Mouse (Mus musculus): ENCODE data around the gene Aasdh.

The Aasdh gene

GRCm38 (mm10) chr5:76910807-76911206, 5.5 kb upstream of the Aasdh start:
- no peak for DNase-seq (ENCODE audit: low spot score)

- no peak for DNase-seq (ENCODE audit: low spot score)
These were observed 813 bp upstream of the Aasdh start for GRCm38 (mm10) chr5:76906155-76906499.

GRCm38 (mm10) chr5:76904713-76905404, 455 bp downstream of the Aasdh start:
- DNase-seq (ENCODE audit: low spot score) = no peak

DNA sequence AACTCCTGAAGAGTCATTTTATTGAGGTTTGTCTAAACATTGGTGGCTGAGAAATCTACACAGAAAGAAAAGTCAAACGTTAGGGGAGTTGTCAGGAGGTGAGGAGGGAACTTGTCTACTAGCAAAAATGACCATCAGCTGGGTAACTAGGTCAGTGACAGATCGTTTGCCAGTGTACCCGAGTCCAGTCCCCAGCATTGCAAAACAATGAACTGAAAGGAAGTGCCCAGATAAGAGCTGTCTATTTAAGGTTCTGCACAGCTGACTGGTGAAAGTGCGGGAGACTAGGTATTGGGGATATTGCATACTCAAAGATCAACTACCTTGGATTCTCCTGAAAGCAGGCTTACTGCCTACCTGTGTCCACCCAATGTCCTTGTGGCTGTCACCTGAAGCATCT, 3.2 kb downstream of the Aasdh start:
- DNase-seq (ENCODE audit: low spot score) = no peak

DNA sequence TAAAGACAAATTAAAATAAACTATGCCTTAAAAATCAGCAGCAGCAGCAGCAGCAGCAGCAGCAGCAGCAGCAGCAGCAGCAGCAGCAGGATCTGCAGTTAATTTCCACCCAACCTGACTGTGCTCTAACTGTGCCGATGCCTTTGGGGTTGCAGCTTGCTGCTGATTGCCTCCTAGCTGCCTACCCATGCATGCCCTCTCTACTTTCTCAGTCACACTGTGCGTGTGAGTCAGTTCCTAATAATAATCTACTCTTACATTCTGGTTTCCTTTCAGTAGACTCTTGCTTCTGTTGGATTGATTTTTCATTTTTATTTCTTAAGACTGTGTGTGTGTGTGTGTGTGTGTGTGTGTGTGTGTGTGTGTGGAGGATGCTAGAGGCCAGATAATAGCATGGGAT, 12.2 kb downstream of the Aasdh start:
- DNase-seq (ENCODE audit: low spot score) = no peak

DNA sequence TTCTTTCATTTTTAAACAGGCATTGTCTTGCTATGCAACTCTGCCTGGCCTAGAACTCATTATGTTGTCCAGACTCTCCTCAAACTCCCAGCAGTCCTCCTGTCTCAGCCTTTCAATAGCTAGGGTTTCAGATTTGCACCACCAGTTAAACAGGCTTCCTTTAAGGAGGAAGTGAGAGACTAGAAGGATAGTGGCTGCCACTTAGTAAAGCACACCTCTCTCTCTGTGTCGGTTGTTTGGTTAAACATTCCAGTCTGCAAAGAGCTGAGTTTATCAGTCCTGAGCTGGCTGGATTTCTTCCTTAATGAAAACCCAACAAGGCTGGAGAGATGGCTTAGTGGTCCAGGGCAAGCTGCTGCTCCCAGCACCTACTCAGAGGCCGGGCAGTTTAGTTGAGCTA, 12.7 kb downstream of the Aasdh start:
- no peak for DNase-seq (ENCODE audit: low spot score)

DNA sequence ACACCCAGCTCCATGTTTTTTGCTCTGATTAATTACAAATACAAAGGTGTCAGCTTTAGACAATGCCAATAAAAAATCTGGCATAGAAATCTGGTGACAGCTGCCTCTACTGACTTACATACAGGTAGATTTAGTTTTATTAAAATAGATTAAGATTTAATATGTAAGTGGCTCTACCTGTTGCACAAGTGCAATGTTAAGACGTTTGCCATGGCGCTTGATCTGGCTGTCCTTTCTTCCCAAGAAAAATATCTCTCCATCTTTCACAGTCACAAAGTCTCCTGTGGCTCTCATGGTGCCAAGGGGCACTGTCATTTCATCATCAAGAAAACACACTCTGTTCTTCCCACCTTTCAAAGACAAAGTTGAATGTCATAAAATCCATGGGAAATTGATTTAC, 18.3 kb downstream of the Aasdh start:
- no peak for DNase-seq (ENCODE audit: low spot score)

- DNase-seq (ENCODE audit: low spot score) = no peak
These were observed 21.2 kb downstream of the Aasdh start for GRCm38 (mm10) chr5:76884107-76884506.

DNA sequence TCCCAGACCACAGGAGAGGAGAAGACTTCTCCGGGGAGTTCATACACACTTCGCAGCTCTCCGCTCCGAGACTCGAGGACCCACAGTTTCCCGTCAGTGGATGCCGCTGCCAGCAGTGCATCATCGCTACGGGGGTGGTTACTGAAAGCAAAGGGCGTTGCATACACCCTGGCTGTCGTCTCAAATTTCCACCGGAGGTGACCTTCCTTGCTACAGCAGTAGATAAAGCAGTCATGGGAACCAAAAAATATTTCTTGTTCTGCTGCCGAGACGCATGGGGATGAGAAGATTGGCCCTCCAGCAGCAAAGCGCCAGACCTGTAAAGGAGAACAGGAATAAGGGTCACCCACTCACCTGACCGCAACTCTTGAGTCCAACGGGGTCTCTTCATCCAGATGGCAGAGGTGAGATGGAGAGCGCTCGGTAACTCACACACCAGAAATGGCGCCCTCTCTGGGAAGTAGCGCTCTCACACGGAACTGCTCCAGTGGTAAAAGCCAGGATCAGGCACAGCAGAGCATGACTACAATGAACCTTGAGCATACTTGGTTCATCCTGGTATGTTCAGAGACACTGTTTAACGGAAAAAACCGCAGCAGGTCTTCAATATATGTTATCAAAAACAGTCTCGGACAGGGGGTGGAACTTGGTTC, 29.1 kb downstream of the Aasdh start:
- DNase-seq (ENCODE audit: low spot score) = no peak

GRCm38 (mm10) chr5:76869553-76869952, 35.8 kb downstream of the Aasdh start:
- no peak for DNase-seq (ENCODE audit: low spot score)

DNA sequence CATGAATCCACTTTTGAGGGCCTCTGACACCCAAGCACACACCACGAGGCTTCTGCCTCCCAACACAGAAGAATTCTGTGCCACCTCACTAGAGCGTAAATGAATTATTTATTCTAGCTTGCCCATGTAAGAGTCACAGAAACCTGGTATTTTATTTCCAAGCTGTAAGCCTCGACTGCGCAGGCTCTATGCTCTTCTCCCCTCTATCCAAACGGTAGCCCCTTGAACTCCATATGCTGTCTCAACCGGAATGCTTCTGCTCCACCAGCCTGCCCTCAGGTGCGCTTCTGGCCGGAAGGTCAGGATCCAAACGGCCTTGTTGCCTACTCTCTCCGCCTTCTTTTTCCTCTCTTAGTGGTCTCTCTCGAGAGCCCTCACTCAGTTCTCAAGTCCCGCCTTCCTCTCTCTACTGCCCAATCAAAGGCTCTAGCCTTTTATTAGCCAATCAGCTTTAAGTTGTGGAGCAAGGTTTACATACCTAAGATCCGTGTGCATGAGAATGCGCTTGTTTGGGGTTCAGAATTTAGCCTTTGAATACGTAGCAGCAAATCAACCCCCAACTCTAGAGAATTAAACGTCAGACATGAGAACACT, 36.5 kb downstream of the Aasdh start:
- no peak for DNase-seq (ENCODE audit: low spot score)

DNA sequence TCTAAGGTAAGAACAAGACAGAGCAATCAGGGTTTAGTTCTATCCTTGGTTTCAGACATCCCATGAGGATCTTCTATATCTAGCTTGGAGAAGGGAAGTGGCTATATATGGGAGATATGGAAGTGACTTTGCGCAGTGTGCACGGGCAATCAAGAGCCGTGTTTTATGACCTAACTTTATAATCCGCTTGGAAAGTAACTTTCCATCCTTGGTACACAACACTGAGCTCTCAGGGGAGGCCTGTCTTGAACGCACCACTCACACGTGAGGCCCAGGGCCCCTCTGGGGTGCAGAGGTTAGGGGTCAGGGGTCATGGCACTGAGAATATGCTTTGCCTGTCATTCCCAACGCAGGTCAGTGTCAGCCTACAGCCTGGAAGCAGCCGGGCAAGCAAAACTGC, 38.5 kb downstream of the Aasdh start:
- DNase-seq (ENCODE audit: low spot score) = no peak

DNA sequence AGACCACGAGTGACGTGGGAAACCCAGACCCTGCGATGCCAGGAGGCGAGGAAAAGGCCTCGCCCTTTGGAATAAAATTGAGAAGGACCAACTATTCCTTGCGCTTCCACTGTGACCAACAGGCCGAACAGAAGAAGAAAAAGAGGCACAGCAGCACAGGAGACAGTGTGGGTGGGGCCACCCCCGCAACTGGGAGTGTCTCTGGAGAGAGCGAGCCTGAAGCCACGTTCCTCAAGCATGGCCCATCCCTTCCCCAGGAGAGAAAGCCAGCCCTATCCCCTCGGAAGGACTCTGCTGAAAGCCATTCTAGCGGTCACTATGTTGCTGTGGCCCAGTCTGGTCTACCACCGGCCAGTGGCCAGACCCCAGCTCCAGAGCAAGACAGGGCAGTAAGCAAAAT, 46.9 kb downstream of the Aasdh start:
- no peak for DNase-seq (ENCODE audit: low spot score)

DNA sequence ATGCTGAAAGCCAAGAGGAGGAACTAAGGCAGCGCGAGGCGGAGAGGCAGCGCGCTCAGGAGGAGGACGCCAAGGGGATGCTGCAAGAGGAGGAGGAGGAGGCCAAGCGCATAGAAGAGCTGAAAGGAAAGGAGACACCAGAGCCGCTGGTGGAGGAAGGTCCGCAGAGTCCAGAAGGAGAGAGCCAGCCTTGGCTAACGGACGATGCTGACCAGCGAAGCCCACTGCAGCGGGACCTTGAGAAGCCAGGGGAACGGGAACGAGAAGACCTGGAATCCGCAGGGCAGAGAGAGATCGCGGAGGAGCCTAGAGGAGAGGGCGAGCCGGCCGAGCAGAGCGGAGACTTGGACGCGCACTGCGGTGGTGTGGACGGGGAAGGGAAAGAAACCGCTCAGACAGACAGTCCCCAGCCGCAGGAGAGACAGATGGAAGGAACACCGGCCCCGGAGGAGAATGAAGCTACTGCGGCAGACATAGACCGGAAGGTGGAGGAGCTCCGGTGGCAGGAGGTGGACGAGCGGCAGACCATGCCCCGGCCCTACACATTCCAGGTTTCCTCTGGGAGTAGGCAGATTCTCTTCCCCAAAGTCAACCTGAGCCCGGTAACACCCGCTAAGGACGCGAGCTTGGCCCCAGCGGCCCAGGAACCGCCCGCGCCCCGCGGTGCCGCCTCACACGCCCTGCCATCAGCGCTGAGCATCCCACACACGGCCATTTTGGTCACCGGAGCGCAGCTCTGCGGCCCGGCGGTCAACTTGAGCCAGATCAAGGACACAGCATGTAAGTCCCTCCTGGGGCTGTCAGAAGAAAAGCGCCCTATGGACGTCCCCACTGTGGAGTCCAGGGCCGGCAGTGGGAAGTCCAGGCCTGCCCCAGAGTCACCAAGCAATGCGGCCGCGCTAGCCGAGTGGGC, 48.0 kb downstream of the Aasdh start:
- DNase-seq (ENCODE audit: low spot score) = no peak

GRCm38 (mm10) chr5:76855829-76856600, 49.3 kb downstream of the Aasdh start:
- DNase-seq (ENCODE audit: low spot score) = no peak

GRCm38 (mm10) chr5:76853549-76853948, 51.8 kb downstream of the Aasdh start:
- DNase-seq (ENCODE audit: low spot score) = no peak

GRCm38 (mm10) chr5:76851316-76851715, 54.0 kb downstream of the Aasdh start:
- no peak for DNase-seq (ENCODE audit: low spot score)

DNA sequence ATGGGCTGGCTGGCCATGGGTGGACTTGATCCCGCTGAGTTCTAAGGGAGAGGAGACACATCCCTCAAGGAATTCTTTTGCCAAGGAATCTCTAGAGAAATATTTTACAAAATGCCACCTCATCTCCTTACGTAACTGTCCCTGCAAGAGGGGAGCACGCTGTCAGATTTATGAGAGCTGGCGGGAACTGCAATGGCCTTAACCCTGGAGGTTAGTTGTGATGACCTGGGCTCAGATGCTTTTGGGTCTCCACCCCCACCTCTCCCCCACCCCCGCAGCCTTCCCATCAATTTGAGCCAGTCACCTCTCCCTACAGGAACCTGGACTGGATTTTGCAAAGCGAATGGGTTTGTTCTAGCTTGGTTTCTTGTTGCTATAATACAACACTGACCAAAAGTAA, 58.2 kb downstream of the Aasdh start:
- no peak for DNase-seq (ENCODE audit: low spot score)

DNA sequence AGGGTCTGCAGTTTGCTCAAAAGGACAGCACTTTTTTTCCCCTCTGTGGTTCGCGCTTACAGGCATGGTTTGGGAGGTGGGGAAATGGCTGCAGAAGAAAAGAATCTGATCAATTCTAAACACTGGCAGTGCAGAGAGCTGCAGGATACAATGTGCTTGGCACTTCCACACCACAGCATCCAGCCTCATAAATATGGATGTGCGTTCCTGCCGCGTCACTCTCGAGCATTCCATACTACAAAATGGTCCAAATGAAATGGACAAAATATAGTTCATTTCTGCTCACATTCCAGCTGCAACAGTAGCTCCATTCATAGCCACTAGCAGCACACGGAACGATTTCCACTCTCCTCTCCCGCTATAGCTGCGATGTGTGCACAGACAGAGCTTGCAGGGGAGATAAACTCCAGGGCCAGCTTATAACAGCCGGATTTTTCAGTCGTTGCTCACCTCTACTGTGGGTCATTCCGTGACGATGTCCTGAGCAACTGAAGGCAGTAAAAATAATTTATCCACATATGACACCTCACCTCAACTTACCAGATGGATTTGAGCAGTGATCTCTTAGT, 60.6 kb downstream of the Aasdh start:
- DNase-seq (ENCODE audit: low spot score) = no peak

- DNase-seq (ENCODE audit: low spot score) = no peak
These were observed 61.4 kb downstream of the Aasdh start for GRCm38 (mm10) chr5:76843851-76844419.

DNA sequence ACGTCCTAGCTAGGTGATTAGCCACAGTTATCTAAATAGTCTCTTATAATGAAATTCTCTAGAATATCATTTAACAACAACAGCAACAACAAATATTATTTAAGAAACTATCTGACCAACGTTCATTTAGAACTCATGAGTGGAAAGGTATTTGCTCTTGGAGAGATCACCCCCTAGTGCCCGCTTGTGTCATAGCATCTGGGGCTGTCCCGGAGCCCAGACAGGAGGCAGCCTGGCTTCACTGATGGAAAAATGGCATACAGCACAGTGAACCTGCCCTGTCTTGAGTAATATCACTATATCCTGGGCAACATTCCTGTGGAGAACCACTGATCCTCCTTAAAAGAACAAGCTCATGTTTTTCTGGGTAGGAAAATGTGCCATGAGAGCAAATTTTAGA, 61.9 kb downstream of the Aasdh start:
- DNase-seq (ENCODE audit: low spot score) = no peak

Data from urinary bladder, postnatal 10 days (tissue).